Mouse (Mus musculus) erythroid progenitor cell, adult 5-6 weeks (primary cell): ENCODE measurements around the gene Brd7. TPM values are rescaled to one million over a fixed set of nuclear protein-coding genes. Genes with fewer than 3 reads are reported as not detected.

ENCODE experiments used
- ATAC-seq: replicated peaks from 2 replicates; pipeline ENCODE4 v1.8.0; 2016; ENCODE audit warnings: moderate number of reproducible peaks, mild to moderate bottlenecking, moderate TSS enrichment, inconsistent platforms; ENCODE audit not compliant: poor library complexity, low FRiP score, severe bottlenecking
- total RNA-seq, 2 experiments: library from RNA; stranded (forward) in 1 of 2; stranded (reverse) in 1 of 2; fragments of 150-400 nt in 1 of 2; fragments of 186-747, 209-891 nt in 1 of 2; gene quantifications; 2 replicates each; pipeline versions ENCODE4 v1.2.3 to v1.2.4; 2015 to 2017; ENCODE audit warnings: low replicate concordance in 2 of 2

The Brd7 gene
- total RNA-seq, 2 experiments from 2014 or later = 47.1 to 117 TPM

- no peak for ATAC-seq
Observed at GRCm38 (mm10) chr8:88357946-88358345, 4.0 kb downstream of the Brd7 start.

- ATAC-seq = no peak
Observed at GRCm38 (mm10) chr8:88357226-88357933, 4.6 kb downstream of the Brd7 start.

GRCm38 (mm10) chr8:88349046-88349445 lies 12.9 kb downstream of the Brd7 start:
- no peak for ATAC-seq

- no peak for ATAC-seq
Observed at GRCm38 (mm10) chr8:88342026-88342425, 20.0 kb downstream of the Brd7 start.

- ATAC-seq = no peak
Observed at GRCm38 (mm10) chr8:88339887-88340695, 21.9 kb downstream of the Brd7 start.

GRCm38 (mm10) chr8:88339221-88339620 lies 22.8 kb downstream of the Brd7 start:
- ATAC-seq = no peak

GRCm38 (mm10) chr8:88334975-88335374 lies 27.0 kb downstream of the Brd7 start:
- no peak for ATAC-seq

- ATAC-seq = no peak
Observed at GRCm38 (mm10) chr8:88334384-88334783, 27.6 kb downstream of the Brd7 start.

- ATAC-seq = no peak
Observed at GRCm38 (mm10) chr8:88330816-88331215, 31.2 kb downstream of the Brd7 start.

- ATAC-seq = no peak
Observed at GRCm38 (mm10) chr8:88328689-88329088, 33.3 kb downstream of the Brd7 start.

GRCm38 (mm10) chr8:88326328-88326727 lies 35.7 kb downstream of the Brd7 start:
- ATAC-seq = no peak

GRCm38 (mm10) chr8:88325795-88326194 lies 36.2 kb downstream of the Brd7 start:
- ATAC-seq = no peak

GRCm38 (mm10) chr8:88325251-88325650 lies 36.7 kb downstream of the Brd7 start:
- ATAC-seq = no peak

- ATAC-seq = no peak
Observed at GRCm38 (mm10) chr8:88324760-88325159, 37.2 kb downstream of the Brd7 start.

- ATAC-seq = no peak
Observed at GRCm38 (mm10) chr8:88323523-88323922, 38.5 kb downstream of the Brd7 start.

GRCm38 (mm10) chr8:88321387-88321786 lies 40.6 kb downstream of the Brd7 start:
- ATAC-seq = no peak

GRCm38 (mm10) chr8:88320134-88320533 lies 41.9 kb downstream of the Brd7 start:
- ATAC-seq = no peak

GRCm38 (mm10) chr8:88318151-88318550 lies 43.8 kb downstream of the Brd7 start:
- ATAC-seq = no peak

- no peak for ATAC-seq
Observed at GRCm38 (mm10) chr8:88317341-88317740, 44.7 kb downstream of the Brd7 start.

- no peak for ATAC-seq
Observed at GRCm38 (mm10) chr8:88316139-88316931, 45.7 kb downstream of the Brd7 start.
